Mouse (Mus musculus): ENCODE measurements around the gene Fadd. TPM values are rescaled to one million over a fixed set of nuclear protein-coding genes. Genes with fewer than 3 reads are reported as not detected.

Gene Fadd
- polyA plus RNA-seq, 1 experiment from 2014 or later = 4.8 TPM

DNA sequence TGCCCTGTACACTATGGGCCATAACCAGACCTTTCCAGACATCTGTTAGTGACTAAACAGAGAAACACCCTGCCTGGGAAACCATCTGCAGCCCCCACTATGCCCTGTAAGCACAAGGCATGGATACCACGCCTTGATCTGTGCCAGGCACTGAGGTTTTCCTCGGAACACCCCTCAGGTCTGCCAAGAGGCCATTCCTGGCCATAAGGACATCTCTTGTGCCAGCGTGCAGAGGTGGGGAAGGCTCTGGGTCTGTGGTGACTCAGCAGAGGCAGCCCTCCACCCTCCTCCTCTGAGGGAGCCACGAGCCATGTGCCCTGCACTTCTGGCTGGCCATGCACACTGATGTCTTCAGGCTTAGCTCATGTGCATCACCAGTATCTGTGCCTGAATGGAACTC is 30.6 kb upstream of the Fadd start:
- H3K9me3 ChIP-seq (ENCODE audit: control insufficient read depth, low read length) = no peaks in the 10 kb centered on the region
- WGBS = 86% methylated on average over 4 of the region's 4 CpGs
- H3K4me3 ChIP-seq (ENCODE audit: low read depth, low read length) = no peak overlapping the region
- no peak for ATAC-seq (ENCODE audit: low read depth)
- H3K4me2 ChIP-seq (ENCODE audit: low read depth, low read length) = no peak overlapping the region
- H3K9ac ChIP-seq (replicated peaks; ENCODE audit: low read depth, low read length) = no peak overlapping the region
- no peaks in the 10 kb centered on the region for H3K27me3 ChIP-seq (ENCODE audit: control insufficient read depth, insufficient read depth, low read length)
- no peaks in the 10 kb centered on the region for H3K4me1 ChIP-seq (ENCODE audit: control insufficient read depth, insufficient read depth, low read length)
- H3K36me3 ChIP-seq (ENCODE audit: control insufficient read depth, insufficient read depth, low read length) = no peaks in the 10 kb centered on the region
- no peak overlapping the region for H3K27ac ChIP-seq (ENCODE audit: low read depth, low read length)

DNA sequence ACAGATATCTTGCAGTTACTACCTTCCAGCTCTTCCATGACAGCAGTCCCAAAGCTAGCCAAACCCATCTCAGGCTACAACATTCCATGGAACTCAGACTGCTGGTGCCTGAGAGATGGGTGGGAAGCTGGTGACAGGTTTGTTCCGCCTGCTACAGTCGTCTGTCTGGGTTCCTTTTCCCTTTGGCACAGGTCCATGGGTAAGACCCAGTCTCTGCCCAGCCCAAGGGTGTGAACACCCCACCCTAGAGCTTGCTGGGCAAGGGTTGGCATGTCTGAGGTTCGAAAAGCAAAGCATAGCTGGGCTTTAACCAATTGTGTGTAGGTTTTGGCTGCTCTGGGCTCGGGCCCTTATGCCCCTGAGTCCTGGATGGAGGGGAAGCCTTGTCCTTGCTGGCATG is 30.1 kb upstream of the Fadd start:
- ATAC-seq (ENCODE audit: low read depth) = no peak
- Histone ChIP-seq H3K36me3 (ENCODE audit: control insufficient read depth, insufficient read depth, low read length) (no peaks in the 10 kb centered on the region), H3K9ac (replicated peaks; ENCODE audit: low read depth, low read length) (no peak overlapping the region), H3K27me3 (ENCODE audit: control insufficient read depth, insufficient read depth, low read length) (no peaks in the 10 kb centered on the region), H3K4me3 (ENCODE audit: low read depth, low read length) (no peak overlapping the region), H3K9me3 (ENCODE audit: control insufficient read depth, low read length) (no peaks in the 10 kb centered on the region), H3K27ac (ENCODE audit: low read depth, low read length) (no peak overlapping the region), H3K4me1 (ENCODE audit: control insufficient read depth, insufficient read depth, low read length) (no peaks in the 10 kb centered on the region), H3K4me2 (ENCODE audit: low read depth, low read length) (no peak overlapping the region)
- WGBS = 82% methylated on average over 4 of the region's 4 CpGs

DNA sequence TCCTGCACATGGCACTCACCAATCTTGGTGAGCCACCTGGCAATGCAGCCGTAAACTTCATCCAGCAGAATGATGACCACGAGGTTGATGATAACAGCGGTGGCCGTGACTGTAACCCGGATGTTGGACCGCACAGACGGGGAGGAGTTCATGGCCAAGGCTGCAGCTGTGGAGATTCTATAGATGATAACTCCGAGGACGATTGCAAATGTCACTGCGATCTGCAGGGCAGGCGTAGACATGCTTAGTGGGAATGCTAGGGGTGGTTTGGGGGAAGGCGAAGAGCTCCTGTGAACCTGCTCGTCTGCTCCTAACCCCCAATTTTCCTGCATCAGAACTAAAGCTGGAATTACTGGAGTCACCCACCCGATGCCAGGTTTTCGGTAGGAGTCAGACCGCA is 29.3 kb upstream of the Fadd start:
- Histone ChIP-seq H3K27me3 (ENCODE audit: control insufficient read depth, insufficient read depth, low read length) (no peaks in the 10 kb centered on the region), H3K27ac (ENCODE audit: low read depth, low read length) (no peak overlapping the region), H3K4me3 (ENCODE audit: low read depth, low read length) (no peak overlapping the region), H3K4me1 (ENCODE audit: control insufficient read depth, insufficient read depth, low read length) (no peaks in the 10 kb centered on the region), H3K4me2 (ENCODE audit: low read depth, low read length) (no peak overlapping the region), H3K9ac (replicated peaks; ENCODE audit: low read depth, low read length) (no peak overlapping the region), H3K36me3 (ENCODE audit: control insufficient read depth, insufficient read depth, low read length) (no peaks in the 10 kb centered on the region), H3K9me3 (ENCODE audit: control insufficient read depth, low read length) (no peaks in the 10 kb centered on the region)
- 93% methylated on average over 16 of the region's 16 CpGs for WGBS
- ATAC-seq (ENCODE audit: low read depth) = no peak

DNA sequence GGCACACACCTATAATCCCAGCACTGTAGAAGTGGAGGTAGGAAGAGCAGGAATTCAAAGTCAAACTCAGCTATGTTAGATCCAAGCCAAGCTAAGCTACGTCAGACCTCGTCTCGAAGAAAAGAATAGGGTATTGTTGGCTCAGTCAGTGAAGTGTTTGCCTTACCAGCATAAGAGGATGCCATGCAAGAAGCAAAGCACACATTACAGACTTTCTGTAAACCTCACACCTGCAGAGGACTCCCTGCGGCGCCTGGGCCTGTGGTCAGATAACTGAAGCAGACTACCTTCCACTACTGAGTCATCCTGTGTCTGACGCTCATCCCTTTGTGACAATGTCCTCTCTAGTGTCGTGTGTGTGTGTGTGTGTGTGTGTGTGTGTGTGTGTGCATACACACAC is 27.3 kb upstream of the Fadd start:
- Histone ChIP-seq H3K36me3 (ENCODE audit: control insufficient read depth, insufficient read depth, low read length) (no peaks in the 10 kb centered on the region), H3K27me3 (ENCODE audit: control insufficient read depth, insufficient read depth, low read length) (no peaks in the 10 kb centered on the region), H3K4me3 (ENCODE audit: low read depth, low read length) (no peak overlapping the region), H3K9ac (replicated peaks; ENCODE audit: low read depth, low read length) (no peak overlapping the region), H3K9me3 (ENCODE audit: control insufficient read depth, low read length) (no peaks in the 10 kb centered on the region), H3K27ac (ENCODE audit: low read depth, low read length) (no peak overlapping the region), H3K4me2 (ENCODE audit: low read depth, low read length) (no peak overlapping the region), H3K4me1 (ENCODE audit: control insufficient read depth, insufficient read depth, low read length) (no peaks in the 10 kb centered on the region)
- 91% methylated on average over 7 of the region's 7 CpGs for WGBS
- no peak for ATAC-seq (ENCODE audit: low read depth)

DNA sequence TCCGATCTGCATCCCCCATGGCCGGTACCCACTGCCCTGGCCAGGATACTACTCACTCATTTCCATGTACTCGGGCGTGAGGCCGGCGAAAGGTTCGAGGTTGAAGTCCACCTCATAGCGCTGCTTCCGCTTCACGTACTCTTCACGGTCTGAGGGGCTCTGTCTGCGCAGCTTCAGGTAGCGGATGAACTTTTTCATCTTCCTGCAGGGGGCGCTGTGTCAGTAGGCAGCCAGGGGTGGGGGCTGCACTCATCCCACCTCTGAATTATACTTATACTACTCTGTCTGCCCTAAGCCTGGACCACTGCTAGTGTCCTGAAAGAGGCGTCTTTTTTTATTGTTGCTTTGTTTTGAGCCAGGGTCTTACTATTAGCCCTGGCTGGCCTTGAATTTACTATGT is 25.6 kb upstream of the Fadd start:
- 91% methylated on average over 15 of the region's 15 CpGs for WGBS
- Histone ChIP-seq H3K4me3 (ENCODE audit: low read depth, low read length) (no peak overlapping the region), H3K9me3 (ENCODE audit: control insufficient read depth, low read length) (no peaks in the 10 kb centered on the region), H3K27ac (ENCODE audit: low read depth, low read length) (no peak overlapping the region), H3K4me1 (ENCODE audit: control insufficient read depth, insufficient read depth, low read length) (no peaks in the 10 kb centered on the region), H3K9ac (replicated peaks; ENCODE audit: low read depth, low read length) (no peak overlapping the region), H3K4me2 (ENCODE audit: low read depth, low read length) (no peak overlapping the region), H3K36me3 (ENCODE audit: control insufficient read depth, insufficient read depth, low read length) (no peaks in the 10 kb centered on the region), H3K27me3 (ENCODE audit: control insufficient read depth, insufficient read depth, low read length) (no peaks in the 10 kb centered on the region)
- no peak for ATAC-seq (ENCODE audit: low read depth)

DNA sequence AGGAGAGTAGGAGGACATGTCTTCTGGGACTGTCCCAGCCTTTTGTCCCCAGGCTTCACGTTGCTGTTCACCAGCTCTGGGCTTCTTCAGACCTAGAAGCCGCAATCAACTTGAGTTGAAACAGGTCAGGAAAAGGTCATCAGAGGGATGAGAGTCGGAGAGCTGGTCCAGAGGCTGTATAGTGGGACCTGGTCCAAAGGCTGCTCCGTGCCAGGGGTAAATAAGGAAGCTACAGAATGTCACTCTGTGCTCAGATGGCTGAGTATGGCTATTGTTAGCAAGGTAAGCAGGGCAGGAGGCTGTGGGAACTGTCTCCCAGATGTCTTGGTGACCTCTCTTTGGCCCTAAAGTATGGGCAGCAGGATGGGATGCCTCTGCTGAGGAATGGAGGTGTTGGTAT is 22.5 kb upstream of the Fadd start:
- ATAC-seq (ENCODE audit: low read depth) = no peak
- Histone ChIP-seq H3K4me1 (ENCODE audit: control insufficient read depth, insufficient read depth, low read length) (no peaks in the 10 kb centered on the region; the same call in 1 of the 2 replicates), H3K4me2 (ENCODE audit: low read depth, low read length) (no peak overlapping the region), H3K36me3 (ENCODE audit: control insufficient read depth, insufficient read depth, low read length) (no peaks in the 10 kb centered on the region), H3K27me3 (ENCODE audit: control insufficient read depth, insufficient read depth, low read length) (no peaks in the 10 kb centered on the region), H3K4me3 (ENCODE audit: low read depth, low read length) (no peak overlapping the region), H3K9ac (replicated peaks; ENCODE audit: low read depth, low read length) (no peak overlapping the region), H3K27ac (ENCODE audit: low read depth, low read length) (no peak overlapping the region), H3K9me3 (ENCODE audit: control insufficient read depth, low read length) (no peaks in the 10 kb centered on the region)
- WGBS = 66% methylated on average over 4 of the region's 4 CpGs

DNA sequence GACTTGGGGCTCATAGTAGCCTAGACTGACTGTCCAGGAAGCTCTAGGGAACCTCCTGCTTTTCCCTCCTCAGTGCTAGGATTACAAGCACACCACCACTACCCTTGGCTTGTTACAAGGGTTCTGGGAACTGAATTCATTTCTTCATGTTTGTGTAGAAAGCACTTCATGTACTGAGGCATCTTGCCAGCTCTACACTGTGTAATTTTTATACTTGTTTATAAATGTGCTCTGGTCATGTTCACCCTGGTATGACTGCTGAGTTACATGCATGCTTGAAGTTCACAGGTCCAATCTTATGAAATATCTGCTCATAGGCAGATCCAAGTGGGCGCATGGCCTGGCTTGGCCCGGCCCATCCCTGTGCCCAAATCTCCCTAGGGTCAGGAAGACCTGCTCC is 22.0 kb upstream of the Fadd start:
- no peak overlapping the region for H3K4me3 ChIP-seq (ENCODE audit: low read depth, low read length)
- no peak overlapping the region for H3K27ac ChIP-seq (ENCODE audit: low read depth, low read length)
- no peak overlapping the region for H3K4me2 ChIP-seq (ENCODE audit: low read depth, low read length)
- no peak overlapping the region for H3K9ac ChIP-seq (replicated peaks; ENCODE audit: low read depth, low read length)
- H3K36me3 ChIP-seq (ENCODE audit: control insufficient read depth, insufficient read depth, low read length) = no peaks in the 10 kb centered on the region
- 95% methylated on average over 2 of the region's 2 CpGs for WGBS
- no peak for ATAC-seq (ENCODE audit: low read depth)
- no peaks in the 10 kb centered on the region; the same call in 1 of the 2 replicates for H3K4me1 ChIP-seq (ENCODE audit: control insufficient read depth, insufficient read depth, low read length)
- H3K27me3 ChIP-seq (ENCODE audit: control insufficient read depth, insufficient read depth, low read length) = no peaks in the 10 kb centered on the region
- H3K9me3 ChIP-seq (ENCODE audit: control insufficient read depth, low read length) = no peaks in the 10 kb centered on the region

DNA sequence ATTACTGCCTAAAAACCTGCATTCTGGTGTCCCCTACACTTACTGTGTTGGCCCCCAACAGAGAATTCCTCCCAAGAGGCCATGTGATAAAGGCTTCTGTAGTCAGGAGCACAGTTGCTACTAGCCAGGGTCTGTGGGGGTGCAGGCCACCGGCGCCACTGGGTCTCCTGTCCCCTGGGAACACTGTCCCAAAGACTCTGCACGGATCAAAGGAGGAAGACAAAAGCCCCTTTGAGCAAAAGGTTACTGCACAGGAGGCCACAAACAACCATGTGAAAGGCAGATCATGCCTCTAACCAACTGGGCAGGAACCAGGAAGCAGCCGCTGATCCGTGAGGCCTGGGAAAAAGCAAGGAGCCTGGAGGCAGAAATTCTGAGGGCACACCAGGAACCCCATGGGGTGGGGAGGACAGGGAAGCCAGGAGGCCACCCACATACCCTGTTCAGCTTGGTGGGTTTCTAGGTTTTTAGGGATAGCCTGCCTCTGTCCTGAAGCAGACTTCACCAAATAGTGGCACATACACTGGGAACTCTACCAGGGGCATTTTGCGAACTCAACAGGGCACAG is 18.2 kb upstream of the Fadd start:
- Histone ChIP-seq H3K4me2 (ENCODE audit: low read depth, low read length) (no peak overlapping the region), H3K27ac (ENCODE audit: low read depth, low read length) (no peak overlapping the region), H3K9me3 (ENCODE audit: control insufficient read depth, low read length) (no peaks in the 10 kb centered on the region), H3K4me1 (ENCODE audit: control insufficient read depth, insufficient read depth, low read length) (no peaks in the 10 kb centered on the region; the same call in 1 of the 2 replicates), H3K27me3 (ENCODE audit: control insufficient read depth, insufficient read depth, low read length) (no peaks in the 10 kb centered on the region), H3K36me3 (ENCODE audit: control insufficient read depth, insufficient read depth, low read length) (no peaks in the 10 kb centered on the region), H3K9ac (replicated peaks; ENCODE audit: low read depth, low read length) (no peak overlapping the region), H3K4me3 (ENCODE audit: low read depth, low read length) (no peak overlapping the region)
- ATAC-seq (ENCODE audit: low read depth) = no peak
- 22% methylated on average over 6 of the region's 6 CpGs for WGBS

DNA sequence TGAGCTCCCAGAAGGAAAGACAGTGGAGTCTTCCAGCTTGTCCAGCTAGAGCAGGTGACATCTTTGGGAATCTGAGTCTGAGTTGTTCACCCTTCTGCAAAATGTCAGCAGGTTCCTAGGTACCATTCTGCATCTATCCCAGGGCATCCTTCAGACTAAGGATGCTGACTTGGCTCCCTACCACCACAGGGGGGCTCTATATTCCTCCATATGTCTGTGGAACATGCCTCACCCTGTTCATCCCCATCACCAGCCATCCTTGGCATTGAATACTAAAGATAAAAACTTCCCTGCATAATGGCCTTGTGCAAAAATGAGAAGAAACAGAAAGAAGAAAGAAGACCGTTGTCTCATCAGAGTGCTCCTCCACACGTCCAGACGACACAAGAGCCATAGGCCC is 7.2 kb upstream of the Fadd start:
- WGBS = 79% methylated on average over 3 of the region's 3 CpGs
- Histone ChIP-seq H3K9me3 (ENCODE audit: control insufficient read depth, low read length) (no peaks in the 10 kb centered on the region), H3K27me3 (ENCODE audit: control insufficient read depth, insufficient read depth, low read length) (no peaks in the 10 kb centered on the region), H3K36me3 (ENCODE audit: control insufficient read depth, insufficient read depth, low read length) (no peaks in the 10 kb centered on the region), H3K4me2 (ENCODE audit: low read depth, low read length) (no peak overlapping the region), H3K9ac (replicated peaks; ENCODE audit: low read depth, low read length) (no peak overlapping the region), H3K4me3 (ENCODE audit: low read depth, low read length) (no peak overlapping the region), H3K27ac (ENCODE audit: low read depth, low read length) (no peak overlapping the region), H3K4me1 (ENCODE audit: control insufficient read depth, insufficient read depth, low read length) (no peaks in the 10 kb centered on the region)
- ATAC-seq (ENCODE audit: low read depth) = no peak
